Mouse (Mus musculus) ZHBTc4 (cell line): Measurements from ENCODE around the gene Cenpv.

Source experiments
- DNase-seq: peaks from one replicate; pipeline ENCODE4 v3.0.0-alpha.2; 2011; ENCODE audit warnings: low read depth, low spot score

The Cenpv gene

GRCm38 (mm10) chr11:62539089-62539890, at the start of gene Cenpv:
Gene Cenpv (minus strand): TSS chr11:62539261.
- DNase-seq = peak; percentile 90

- DNase-seq = no peak
These were observed 48.0 kb upstream of the Cenpv start for GRCm38 (mm10) chr11:62587034-62587433.

DNA sequence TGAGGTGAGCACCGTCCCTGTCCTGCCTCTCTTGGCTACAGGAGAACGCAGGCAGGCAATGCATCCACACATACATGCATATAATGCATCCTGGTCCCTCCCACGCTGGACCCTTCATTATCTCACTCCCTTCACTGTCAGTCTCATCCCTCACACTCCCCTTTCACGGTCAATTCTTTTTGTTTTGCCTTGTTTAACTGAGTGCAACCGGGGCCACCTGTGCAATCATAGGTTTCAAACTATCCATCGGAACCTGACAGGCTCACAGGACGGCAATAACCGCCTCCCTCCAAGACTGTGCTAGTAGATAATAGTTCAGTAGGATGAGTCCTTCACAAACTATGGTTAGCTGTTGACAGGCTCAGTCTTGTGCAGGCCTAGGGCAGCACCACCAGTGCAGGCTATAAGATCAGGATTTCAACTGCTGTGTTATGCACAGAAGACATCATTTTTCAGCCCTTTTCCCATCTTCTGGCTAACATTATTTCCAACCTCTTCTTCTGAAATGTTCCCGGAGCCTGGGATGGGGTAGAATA, 45.7 kb upstream of the Cenpv start:
- no peak for DNase-seq

GRCm38 (mm10) chr11:62583031-62583430, 44.0 kb upstream of the Cenpv start:
- no peak for DNase-seq

- DNase-seq = no peak
These were observed 37.6 kb upstream of the Cenpv start for GRCm38 (mm10) chr11:62576530-62577152.

GRCm38 (mm10) chr11:62575659-62576438, 36.8 kb upstream of the Cenpv start:
- DNase-seq = no peak

GRCm38 (mm10) chr11:62575297-62575658, 36.2 kb upstream of the Cenpv start:
- peak; percentile 92 for DNase-seq

GRCm38 (mm10) chr11:62574703-62575085, 35.6 kb upstream of the Cenpv start:
- DNase-seq = no peak

DNA sequence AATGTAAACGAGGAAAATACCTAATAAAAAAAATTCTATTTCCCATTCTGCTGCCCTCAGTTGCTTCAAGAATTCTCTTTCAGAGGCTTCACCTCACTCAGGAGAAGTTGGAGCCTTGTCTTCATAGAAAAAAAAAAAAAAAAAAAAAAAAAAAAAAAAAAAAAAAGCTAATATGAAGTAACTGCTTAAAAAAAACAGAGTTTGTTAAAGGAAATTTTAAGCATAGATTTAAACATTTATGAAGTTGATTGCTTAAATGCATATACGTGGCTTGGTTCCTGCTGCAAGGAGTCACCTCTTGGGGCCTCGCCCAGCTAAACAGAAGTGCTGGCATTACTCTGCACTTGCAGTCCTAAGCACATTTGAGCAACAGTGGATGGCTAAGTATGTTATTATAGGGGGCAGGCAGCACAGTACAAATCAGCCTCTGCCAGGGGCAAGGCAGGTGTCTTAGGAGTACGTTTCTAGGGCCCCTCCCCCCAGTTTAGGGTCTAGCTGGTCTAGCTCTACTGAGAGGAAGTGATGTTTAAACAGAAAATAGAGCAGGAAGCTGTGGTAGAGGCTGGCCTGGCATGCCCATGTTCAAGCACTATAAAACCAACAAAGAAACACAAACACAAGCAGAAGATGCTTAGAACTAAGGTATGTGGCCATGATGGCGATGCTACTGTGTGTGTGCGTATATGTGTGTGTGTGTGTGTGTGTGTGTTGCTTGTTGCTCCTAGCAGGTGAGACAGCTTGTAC, 35.1 kb upstream of the Cenpv start, which contains the start of gene Trpv2:
TSS of gene Trpv2 (plus strand) at position 528 of the 744 bp plus-strand sequence.
- DNase-seq = no peak

DNA sequence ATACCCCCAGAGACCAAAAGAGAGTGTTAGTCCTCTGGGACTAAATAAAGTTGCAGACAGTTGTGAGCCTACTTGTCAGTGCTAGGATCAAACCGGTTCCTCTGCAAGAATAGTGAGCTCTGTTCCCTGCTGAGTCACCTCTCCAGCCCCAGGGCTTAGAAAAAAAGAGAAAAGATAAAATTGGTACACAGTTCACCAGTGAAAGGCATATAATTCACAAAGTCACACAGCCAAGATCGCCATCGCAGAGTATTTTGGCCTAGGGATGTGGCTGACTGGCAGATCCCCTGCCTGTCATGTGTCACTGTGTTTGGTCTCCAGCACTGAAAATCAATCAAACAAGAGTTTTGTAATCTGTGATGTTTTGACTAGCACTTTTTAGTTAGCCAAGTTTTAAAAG, 29.2 kb upstream of the Cenpv start:
- DNase-seq = no peak

- no peak for DNase-seq
These were observed 27.1 kb upstream of the Cenpv start for GRCm38 (mm10) chr11:62566211-62566610.

DNA sequence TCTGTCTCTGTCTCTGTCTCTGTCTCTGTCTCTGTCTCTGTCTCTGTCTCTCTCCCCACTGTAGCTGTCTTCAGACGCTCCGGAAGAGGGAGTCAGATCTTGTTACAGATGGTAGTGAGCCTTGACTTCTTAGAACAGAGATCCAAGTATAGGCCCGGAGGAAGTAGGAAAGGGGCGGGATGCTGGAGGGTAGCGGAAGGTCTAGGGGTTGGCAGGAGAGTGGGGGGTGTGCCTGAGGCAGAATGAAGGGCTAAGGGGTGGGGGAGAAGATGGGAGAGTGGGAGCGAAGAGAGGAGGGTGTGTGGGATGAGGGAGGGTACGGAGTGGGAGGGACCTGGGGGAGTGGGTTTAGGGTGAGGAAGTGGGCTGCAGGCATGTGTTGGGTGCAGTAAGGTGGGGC, 26.7 kb upstream of the Cenpv start:
- DNase-seq = no peak

DNA sequence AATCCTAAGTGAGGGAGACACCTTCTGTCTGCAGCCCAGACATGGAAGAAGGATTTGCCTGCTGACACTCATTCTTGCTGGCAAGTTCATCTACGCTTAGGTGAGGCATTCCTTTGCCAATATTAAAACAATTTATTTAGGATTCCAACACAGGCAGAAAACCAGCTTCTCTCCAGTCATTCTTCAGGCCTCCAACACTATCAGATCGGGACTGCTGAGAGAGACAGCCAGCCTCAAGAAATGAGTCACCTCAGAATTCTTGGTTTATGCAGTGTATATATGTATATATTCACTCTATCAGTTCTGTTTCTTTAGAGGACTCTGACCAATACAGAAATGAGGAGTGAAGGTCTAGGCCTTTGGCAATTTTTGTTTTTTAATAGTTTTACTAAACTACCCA, 24.5 kb upstream of the Cenpv start:
- no peak for DNase-seq

DNA sequence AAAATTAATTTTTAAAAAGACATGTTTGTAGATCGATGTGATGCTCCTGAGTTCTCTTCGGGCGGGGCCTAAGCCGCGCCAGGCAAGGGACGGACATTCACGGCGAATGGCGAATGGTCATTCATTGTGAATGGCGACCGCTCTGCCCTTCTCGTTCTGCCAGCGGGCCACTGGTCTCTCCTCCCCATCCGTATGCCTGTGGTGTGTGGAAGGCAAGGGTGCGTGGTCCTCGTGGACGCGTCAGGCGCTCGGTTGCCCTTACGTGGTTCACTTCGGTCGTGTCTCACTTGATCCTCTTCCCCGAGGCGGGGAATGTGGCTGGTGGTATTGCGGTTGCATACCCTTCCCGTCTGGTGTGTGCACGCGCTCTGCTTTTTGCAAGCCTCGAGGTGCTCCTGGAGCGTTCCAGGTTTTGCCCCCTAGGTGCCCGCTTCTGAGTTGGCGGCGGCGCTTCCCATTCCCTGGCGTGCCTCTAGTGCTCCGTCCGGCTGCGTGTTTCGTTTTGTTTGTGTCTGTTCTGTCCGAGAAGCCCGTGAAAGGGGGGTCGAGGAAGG, 21.5 kb upstream of the Cenpv start:
- DNase-seq = peak; percentile 67

- DNase-seq = no peak
These were observed 20.0 kb upstream of the Cenpv start for GRCm38 (mm10) chr11:62558961-62559646.

DNA sequence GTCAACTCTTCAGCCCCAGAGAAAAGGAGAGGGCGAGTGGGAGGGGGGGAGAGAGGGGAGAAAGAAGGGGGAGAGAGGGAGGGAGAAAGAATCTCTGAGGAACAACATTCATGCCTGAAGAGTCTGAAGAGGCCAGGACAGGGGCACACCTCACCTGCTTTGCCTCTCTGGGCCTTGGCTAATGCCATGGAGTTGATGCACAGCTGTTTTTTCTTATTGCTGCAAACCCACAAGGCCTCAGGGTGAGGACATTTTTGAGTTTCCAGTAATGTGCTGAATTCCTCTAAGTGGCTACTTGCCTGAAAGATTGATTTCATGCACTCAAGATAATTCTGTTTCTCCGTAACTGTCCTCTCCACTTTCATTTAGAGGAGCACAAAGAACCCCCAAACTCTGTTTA, 19.1 kb upstream of the Cenpv start:
- DNase-seq = no peak

- DNase-seq = no peak
These were observed 18.1 kb upstream of the Cenpv start for GRCm38 (mm10) chr11:62557205-62557604.

DNA sequence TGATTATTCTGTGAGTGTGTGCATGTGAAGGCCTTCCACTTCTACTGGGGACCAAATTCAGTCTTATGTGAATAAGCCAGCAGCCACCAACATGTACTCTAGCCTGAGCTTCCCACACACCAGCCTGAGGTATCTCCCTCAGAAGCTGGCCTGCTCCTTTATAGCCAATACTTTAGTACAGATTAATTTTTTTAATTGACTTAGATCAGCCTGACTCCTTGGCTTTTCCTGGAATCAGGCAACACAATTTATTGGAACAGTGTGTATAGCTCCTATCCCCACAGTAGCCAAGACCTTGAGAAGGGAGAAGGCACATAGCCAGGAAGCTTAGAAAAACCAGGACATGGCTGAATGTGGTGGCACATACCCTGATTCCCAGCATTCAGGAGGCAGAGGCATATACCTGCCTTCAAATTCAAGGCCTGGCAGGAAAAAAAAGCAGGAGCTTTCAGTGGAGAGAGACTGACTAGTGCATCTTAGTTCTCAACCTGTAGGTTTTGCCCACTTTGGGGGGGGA, 16.9 kb upstream of the Cenpv start:
- no peak for DNase-seq

DNA sequence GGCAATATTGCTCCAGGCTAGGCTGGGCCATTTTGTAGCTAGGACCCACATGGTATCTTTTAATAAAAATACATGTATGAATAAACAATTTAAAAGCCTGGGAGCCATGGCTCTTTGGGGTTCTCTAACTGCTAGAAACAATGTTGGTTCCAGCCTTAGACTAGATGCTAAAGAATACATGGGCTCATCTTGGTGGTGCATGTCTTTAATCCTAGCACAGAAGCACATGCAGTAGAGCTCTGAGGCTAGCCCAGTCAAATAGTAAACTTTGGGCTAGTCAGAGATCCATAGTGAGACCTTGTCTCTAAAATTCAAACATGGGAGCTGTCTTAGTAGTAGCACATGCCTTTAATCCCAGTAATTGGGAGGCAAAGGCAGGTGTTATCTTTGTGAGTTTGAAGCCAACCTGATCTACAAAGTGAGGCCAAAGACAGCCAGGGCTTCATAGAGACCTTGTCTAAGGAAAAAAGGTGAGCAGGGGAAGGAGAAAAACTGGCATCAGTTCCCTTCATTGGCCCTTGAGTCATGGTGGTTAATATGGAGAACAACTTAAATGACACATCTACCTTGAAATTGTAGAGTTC, 16.0 kb upstream of the Cenpv start:
- DNase-seq = peak; percentile 32
